Mouse (Mus musculus): ENCODE results near the gene Cdr1. TPM values are rescaled to one million over a fixed set of nuclear protein-coding genes. Genes with fewer than 3 reads are reported as not detected.

Cdr1 gene
- not detected in 2 replicates for polyA plus RNA-seq (2012; rRNA removed)

DNA sequence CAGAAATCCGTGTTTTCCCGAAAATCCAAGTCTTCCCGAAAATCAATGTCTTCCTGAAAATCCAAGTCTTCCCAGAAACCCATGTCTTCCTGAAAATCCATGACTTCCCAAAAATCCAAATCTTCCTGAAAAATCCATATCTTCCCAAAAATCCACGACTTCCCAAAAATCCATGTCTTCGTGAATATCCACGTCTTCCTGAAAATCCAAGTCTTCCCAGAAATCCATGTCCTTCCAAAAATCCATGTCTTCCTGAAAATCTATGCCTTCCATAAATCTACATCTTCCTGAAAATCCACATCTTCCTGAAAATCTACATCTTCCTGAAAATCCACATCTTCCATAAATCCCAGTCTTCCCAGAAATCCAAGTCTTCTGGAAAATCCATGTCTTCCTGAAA is at the start of gene Cdr1:
Cdr1 (minus strand) TSS at position 101 of the 400 bp plus-strand sequence.
- Histone ChIP-seq H3K4me1 (replicated peaks; ENCODE audit: control insufficient read depth, insufficient read depth, low read length) (no peaks in the 10 kb centered on the region), H3K36me3 (ENCODE audit: control insufficient read depth, insufficient read depth, low read length) (no peaks in the 10 kb centered on the region), H3K27me3 (ENCODE audit: control insufficient read depth, insufficient read depth, low read length) (no peaks in the 10 kb centered on the region), H3K27ac (ENCODE audit: control insufficient read depth, insufficient read depth, low read length) (no peak within 1 kb of the TSS), H3K4me3 (ENCODE audit: control insufficient read depth, insufficient read depth, low read length) (no peak within 1 kb of the TSS)
- DNase-seq: no peak
- TF ChIP-seq CTCF (IDR thresholded peaks at IDR 0.05; ENCODE audit: borderline replicate concordance, control insufficient read depth, extremely low read depth, insufficient read depth, low read length, poor library complexity) (no peak), POLR2A (IDR thresholded peaks at IDR 0.05; ENCODE audit: control insufficient read depth, extremely low read depth, insufficient read depth, low read length, poor library complexity) (no peak)
- 96% methylated on average over 6 of the region's 6 CpGs for WGBS

DNA sequence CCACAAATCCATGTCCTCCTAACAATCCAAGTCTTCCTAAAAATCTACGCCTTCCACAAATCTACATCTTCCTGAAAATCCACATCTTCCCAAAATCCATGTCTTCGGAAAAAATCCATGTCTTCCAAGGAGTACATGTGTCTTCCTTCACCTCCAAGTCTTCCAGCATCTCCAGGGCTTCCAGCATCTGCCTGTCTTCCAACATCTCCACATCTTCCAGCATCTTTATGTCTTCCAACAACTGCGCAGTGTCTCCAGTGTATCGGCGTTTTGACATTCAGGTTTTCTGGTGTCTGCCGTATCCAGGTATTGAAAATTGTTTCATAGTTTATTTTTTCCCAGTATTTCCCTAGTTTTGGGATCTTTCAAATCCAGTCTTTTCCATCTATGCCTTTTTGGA is 511 bp upstream of the Cdr1 start:
- Histone ChIP-seq H3K4me1 (replicated peaks; ENCODE audit: control insufficient read depth, insufficient read depth, low read length) (no peaks in the 10 kb centered on the region), H3K27me3 (ENCODE audit: control insufficient read depth, insufficient read depth, low read length) (no peaks in the 10 kb centered on the region), H3K36me3 (ENCODE audit: control insufficient read depth, insufficient read depth, low read length) (no peaks in the 10 kb centered on the region), H3K27ac (ENCODE audit: control insufficient read depth, insufficient read depth, low read length) (no peak overlapping the region), H3K4me3 (ENCODE audit: control insufficient read depth, insufficient read depth, low read length) (no peak overlapping the region)
- DNase-seq: no peak
- over 99% methylated on average over 6 of the region's 6 CpGs for WGBS
- TF ChIP-seq CTCF (IDR thresholded peaks at IDR 0.05; ENCODE audit: borderline replicate concordance, control insufficient read depth, extremely low read depth, insufficient read depth, low read length, poor library complexity) (no peak), POLR2A (IDR thresholded peaks at IDR 0.05; ENCODE audit: control insufficient read depth, extremely low read depth, insufficient read depth, low read length, poor library complexity) (no peak)

- 30% methylated on average over 2 of the region's 2 CpGs for WGBS
- no peak for DNase-seq
- no peaks in the 10 kb centered on the region for H3K4me1 ChIP-seq (replicated peaks; ENCODE audit: control insufficient read depth, insufficient read depth, low read length)
Measured at GRCm38 (mm10) chrX:61166519-61166918, 18.8 kb downstream of the Cdr1 start.

DNA sequence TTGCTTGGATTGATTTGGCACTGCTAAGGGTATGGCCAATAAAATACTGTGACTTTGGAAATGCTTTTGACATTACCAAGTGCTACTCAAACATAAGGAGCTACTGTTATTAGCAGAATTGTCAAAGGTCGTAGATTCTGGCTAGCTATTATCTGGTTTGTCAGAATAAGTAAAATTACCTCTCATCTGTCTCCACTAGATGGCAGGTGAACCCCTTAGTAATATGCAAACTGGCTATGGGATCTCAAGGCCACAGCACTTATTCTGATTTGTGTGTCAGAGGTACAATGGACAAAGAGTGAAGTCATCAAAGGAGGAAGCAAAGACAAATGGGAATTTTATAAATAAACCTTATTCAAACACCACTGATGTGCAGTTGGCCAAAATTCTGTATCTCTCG is 24.1 kb downstream of the Cdr1 start:
- WGBS: 57% methylated on average over 2 of the region's 2 CpGs
- DNase-seq: no peak
- no peak overlapping the region for H3K4me3 ChIP-seq (ENCODE audit: control insufficient read depth, insufficient read depth, low read length)
- no peak overlapping the region for H3K27ac ChIP-seq (ENCODE audit: control insufficient read depth, insufficient read depth, low read length)
- no peaks in the 10 kb centered on the region for H3K4me1 ChIP-seq (replicated peaks; ENCODE audit: control insufficient read depth, insufficient read depth, low read length)
- no peaks in the 10 kb centered on the region for H3K36me3 ChIP-seq (ENCODE audit: control insufficient read depth, insufficient read depth, low read length)
- H3K27me3 ChIP-seq (ENCODE audit: control insufficient read depth, insufficient read depth, low read length): no peaks in the 10 kb centered on the region
- TF ChIP-seq CTCF (IDR thresholded peaks at IDR 0.05; ENCODE audit: borderline replicate concordance, control insufficient read depth, extremely low read depth, insufficient read depth, low read length, poor library complexity) (no peak), POLR2A (IDR thresholded peaks at IDR 0.05; ENCODE audit: control insufficient read depth, extremely low read depth, insufficient read depth, low read length, poor library complexity) (no peak)

More at GRCm38 (mm10) chrX:61166519-61166918, 18.8 kb downstream of the Cdr1 start:
- Histone ChIP-seq H3K36me3 (ENCODE audit: control insufficient read depth, insufficient read depth, low read length) (no peaks in the 10 kb centered on the region), H3K4me3 (ENCODE audit: control insufficient read depth, insufficient read depth, low read length) (no peak overlapping the region), H3K27me3 (ENCODE audit: control insufficient read depth, insufficient read depth, low read length) (no peaks in the 10 kb centered on the region), H3K27ac (ENCODE audit: control insufficient read depth, insufficient read depth, low read length) (no peak overlapping the region)
- TF ChIP-seq CTCF (IDR thresholded peaks at IDR 0.05; ENCODE audit: borderline replicate concordance, control insufficient read depth, extremely low read depth, insufficient read depth, low read length, poor library complexity) (no peak), POLR2A (IDR thresholded peaks at IDR 0.05; ENCODE audit: control insufficient read depth, extremely low read depth, insufficient read depth, low read length, poor library complexity) (no peak)

- no peak for TF ChIP-seq CTCF (IDR thresholded peaks at IDR 0.05; ENCODE audit: borderline replicate concordance, control insufficient read depth, extremely low read depth, insufficient read depth, low read length, poor library complexity)
- TF ChIP-seq POLR2A (IDR thresholded peaks at IDR 0.05; ENCODE audit: control insufficient read depth, extremely low read depth, insufficient read depth, low read length, poor library complexity): no peak
- WGBS: 90% methylated on average over 1 of the region's 1 CpGs
- Histone ChIP-seq H3K4me3 (ENCODE audit: control insufficient read depth, insufficient read depth, low read length) (no peak overlapping the region), H3K4me1 (replicated peaks; ENCODE audit: control insufficient read depth, insufficient read depth, low read length) (no peaks in the 10 kb centered on the region), H3K36me3 (ENCODE audit: control insufficient read depth, insufficient read depth, low read length) (no peaks in the 10 kb centered on the region), H3K27ac (ENCODE audit: control insufficient read depth, insufficient read depth, low read length) (no peak overlapping the region), H3K27me3 (ENCODE audit: control insufficient read depth, insufficient read depth, low read length) (no peaks in the 10 kb centered on the region)
- no peak for DNase-seq
Measured at GRCm38 (mm10) chrX:61154657-61155256, 30.6 kb downstream of the Cdr1 start.

GRCm38 (mm10) chrX:61154246-61154645 is 31.1 kb downstream of the Cdr1 start:
- no peak for DNase-seq
- no peaks in the 10 kb centered on the region for H3K27me3 ChIP-seq (ENCODE audit: control insufficient read depth, insufficient read depth, low read length)
- 94% methylated on average over 3 of the region's 3 CpGs for whole genome bisulfite sequencing
- TF ChIP-seq POLR2A (IDR thresholded peaks at IDR 0.05; ENCODE audit: control insufficient read depth, extremely low read depth, insufficient read depth, low read length, poor library complexity) (no peak), CTCF (IDR thresholded peaks at IDR 0.05; ENCODE audit: borderline replicate concordance, control insufficient read depth, extremely low read depth, insufficient read depth, low read length, poor library complexity) (no peak)
- no peak overlapping the region for H3K4me3 ChIP-seq (ENCODE audit: control insufficient read depth, insufficient read depth, low read length)
- H3K36me3 ChIP-seq (ENCODE audit: control insufficient read depth, insufficient read depth, low read length): no peaks in the 10 kb centered on the region
- no peaks in the 10 kb centered on the region for H3K4me1 ChIP-seq (replicated peaks; ENCODE audit: control insufficient read depth, insufficient read depth, low read length)
- no peak overlapping the region for H3K27ac ChIP-seq (ENCODE audit: control insufficient read depth, insufficient read depth, low read length)

- 14% methylated on average over 2 of the region's 2 CpGs for WGBS
- H3K4me3 ChIP-seq (ENCODE audit: control insufficient read depth, insufficient read depth, low read length): no peak overlapping the region
- DNase-seq: no peak
- H3K36me3 ChIP-seq (ENCODE audit: control insufficient read depth, insufficient read depth, low read length): no peaks in the 10 kb centered on the region
- no peak overlapping the region for H3K27ac ChIP-seq (ENCODE audit: control insufficient read depth, insufficient read depth, low read length)
- H3K27me3 ChIP-seq (ENCODE audit: control insufficient read depth, insufficient read depth, low read length): no peaks in the 10 kb centered on the region
- no peaks in the 10 kb centered on the region for H3K4me1 ChIP-seq (replicated peaks; ENCODE audit: control insufficient read depth, insufficient read depth, low read length)
- TF ChIP-seq POLR2A (IDR thresholded peaks at IDR 0.05; ENCODE audit: control insufficient read depth, extremely low read depth, insufficient read depth, low read length, poor library complexity) (no peak), CTCF (IDR thresholded peaks at IDR 0.05; ENCODE audit: borderline replicate concordance, control insufficient read depth, extremely low read depth, insufficient read depth, low read length, poor library complexity) (no peak)
Measured at GRCm38 (mm10) chrX:61146569-61146968, 38.8 kb downstream of the Cdr1 start.

Measured in thymus, adult 2 months (tissue).